Mouse (Mus musculus): ENCODE measurements around the gene Taar5. TPM values are rescaled to one million over a fixed set of nuclear protein-coding genes. Genes with fewer than 3 reads are reported as not detected.

Taar5 gene
- polyA plus RNA-seq, 1 experiment from 2014 or later, result not detected

Other genes with a start within 250 kb of the Taar5 start
- gene Rps12, start 183.4 kb upstream of the Taar5 start, polyA plus RNA-seq (2016; fragmentation: Nextera tagmentation; extraction: Ambion mirVana), result 152 and 159 TPM in 2 replicates
- 13.4 and 15.2 TPM in 2 replicates for gene Slc18b1, start 173.7 kb upstream of the Taar5 start, polyA plus RNA-seq (2016; fragmentation: Nextera tagmentation; extraction: Ambion mirVana)
- not detected in 2 replicates for gene Vnn3, start 119.2 kb upstream of the Taar5 start, polyA plus RNA-seq (2016; fragmentation: Nextera tagmentation; extraction: Ambion mirVana)
- 0.61 and 1.0 TPM in 2 replicates for gene Vnn1, start 76.0 kb upstream of the Taar5 start, polyA plus RNA-seq (2016; fragmentation: Nextera tagmentation; extraction: Ambion mirVana)
- gene Taar1, start 50.4 kb upstream of the Taar5 start, polyA plus RNA-seq (2016; fragmentation: Nextera tagmentation; extraction: Ambion mirVana), result not detected in 2 replicates
- not detected in 2 replicates for gene Taar2, start 32.1 kb upstream of the Taar5 start, polyA plus RNA-seq (2016; fragmentation: Nextera tagmentation; extraction: Ambion mirVana)
- not detected in 2 replicates for gene Taar3, start 21.1 kb upstream of the Taar5 start, polyA plus RNA-seq (2016; fragmentation: Nextera tagmentation; extraction: Ambion mirVana)
- gene Taar4, start 10.2 kb upstream of the Taar5 start, polyA plus RNA-seq (2016; fragmentation: Nextera tagmentation; extraction: Ambion mirVana), result not detected in 2 replicates
- gene Taar6, start 14.9 kb downstream of the Taar5 start, polyA plus RNA-seq (2016; fragmentation: Nextera tagmentation; extraction: Ambion mirVana), result not detected in 2 replicates
- not detected in 2 replicates for gene Taar7a, start 22.8 kb downstream of the Taar5 start, polyA plus RNA-seq (2016; fragmentation: Nextera tagmentation; extraction: Ambion mirVana)
- not detected in 2 replicates for gene Taar7b, start 29.2 kb downstream of the Taar5 start, polyA plus RNA-seq (2016; fragmentation: Nextera tagmentation; extraction: Ambion mirVana)
- gene Taar7d, start 56.5 kb downstream of the Taar5 start, polyA plus RNA-seq (2016; fragmentation: Nextera tagmentation; extraction: Ambion mirVana), result not detected in 2 replicates
- gene Taar7e, start 66.9 kb downstream of the Taar5 start, polyA plus RNA-seq (2016; fragmentation: Nextera tagmentation; extraction: Ambion mirVana), result not detected in 2 replicates
- gene Taar7f, start 78.8 kb downstream of the Taar5 start, polyA plus RNA-seq (2016; fragmentation: Nextera tagmentation; extraction: Ambion mirVana), result not detected in 2 replicates
- gene Taar8a, start 105.8 kb downstream of the Taar5 start, polyA plus RNA-seq (2016; fragmentation: Nextera tagmentation; extraction: Ambion mirVana), result not detected in 2 replicates
- not detected in 2 replicates for gene Taar8b, start 121.6 kb downstream of the Taar5 start, polyA plus RNA-seq (2016; fragmentation: Nextera tagmentation; extraction: Ambion mirVana)
- gene Taar8c, start 131.2 kb downstream of the Taar5 start, polyA plus RNA-seq (2016; fragmentation: Nextera tagmentation; extraction: Ambion mirVana), result not detected in 2 replicates
- not detected in 2 replicates for gene Taar9, start 138.8 kb downstream of the Taar5 start, polyA plus RNA-seq (2016; fragmentation: Nextera tagmentation; extraction: Ambion mirVana)
- gene Stx7, start 178.6 kb downstream of the Taar5 start, polyA plus RNA-seq (2016; fragmentation: Nextera tagmentation; extraction: Ambion mirVana), result 52.0 and 57.9 TPM in 2 replicates